Mouse (Mus musculus): ENCODE data around the gene Gm45021.
A peak's percentile ranks its signal among the peaks of the same experiment; 100 is the strongest.

The Gm45021 gene

GRCm38 (mm10) chr6:48589194-48589750 is at the start of gene Gm45021:
TSS of gene Gm45021 (plus strand) at chr6:48589610.
- no peak for DNase-seq

GRCm38 (mm10) chr6:48539860-48540259 is 49.5 kb upstream of the Gm45021 start:
- DNase-seq = no peak

DNA sequence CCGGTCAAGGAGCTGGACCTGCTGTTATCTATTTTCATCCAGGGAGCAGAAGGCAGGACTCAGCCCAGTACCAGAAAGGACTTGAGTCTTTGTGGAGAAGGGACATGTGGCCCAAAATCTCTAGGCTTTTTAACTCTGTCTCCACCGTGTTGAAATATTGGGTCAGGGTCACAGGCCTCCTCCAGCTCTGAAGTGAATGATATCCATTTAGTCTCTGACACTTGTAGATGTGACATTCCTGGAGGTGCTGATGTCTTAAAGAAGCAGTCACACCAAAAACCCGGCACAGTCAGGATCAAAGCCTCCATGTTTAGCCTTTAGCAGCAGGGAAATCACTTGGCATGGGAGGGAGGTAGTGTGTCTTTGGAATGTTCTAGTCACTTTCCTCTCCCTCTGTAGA is 48.7 kb upstream of the Gm45021 start:
- DNase-seq = no peak

GRCm38 (mm10) chr6:48541560-48542450 is 47.6 kb upstream of the Gm45021 start:
- DNase-seq = no peak

DNA sequence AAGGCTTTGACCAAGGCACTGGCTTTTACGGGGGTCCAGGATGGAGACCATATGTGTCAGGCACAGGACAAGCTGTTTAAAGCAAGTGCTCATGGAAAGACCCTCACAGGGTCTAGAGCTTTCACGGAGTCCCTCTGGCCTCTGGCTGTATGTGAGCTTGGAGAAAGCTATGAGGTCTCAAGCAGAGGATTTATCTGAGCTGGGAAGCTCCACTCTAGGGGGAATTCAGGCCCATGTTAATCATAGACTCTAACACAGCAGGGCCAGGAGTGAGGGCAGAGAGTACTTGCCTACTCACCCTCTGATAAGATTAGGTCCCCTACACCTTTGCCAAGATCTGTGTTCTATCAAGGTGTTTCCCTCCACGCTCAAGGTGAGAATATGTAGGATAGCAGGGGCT is 46.8 kb upstream of the Gm45021 start:
- DNase-seq = no peak

GRCm38 (mm10) chr6:48545251-48545650 is 44.2 kb upstream of the Gm45021 start:
- no peak for DNase-seq

GRCm38 (mm10) chr6:48546271-48546670 is 43.1 kb upstream of the Gm45021 start:
- no peak for DNase-seq

DNA sequence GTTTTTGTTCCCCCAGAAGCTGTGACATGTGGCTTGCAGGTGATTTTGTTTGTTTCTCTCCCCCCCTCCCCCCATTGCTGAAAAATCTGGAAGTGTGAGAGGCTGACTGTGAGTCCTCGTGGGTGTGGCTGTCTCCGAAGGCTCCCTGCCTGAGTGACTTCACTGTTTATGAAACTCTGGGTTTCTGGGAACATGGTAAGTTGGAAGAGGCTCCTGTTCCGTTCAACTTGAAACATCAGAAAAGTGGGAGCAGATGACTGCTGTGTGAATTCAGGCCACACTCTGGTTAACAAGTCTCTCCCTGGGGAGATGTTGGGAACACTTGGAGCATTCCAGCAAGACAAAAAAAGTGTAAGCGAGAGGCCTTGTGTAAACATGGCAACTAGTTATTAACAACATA is 42.6 kb upstream of the Gm45021 start:
- no peak for DNase-seq

DNA sequence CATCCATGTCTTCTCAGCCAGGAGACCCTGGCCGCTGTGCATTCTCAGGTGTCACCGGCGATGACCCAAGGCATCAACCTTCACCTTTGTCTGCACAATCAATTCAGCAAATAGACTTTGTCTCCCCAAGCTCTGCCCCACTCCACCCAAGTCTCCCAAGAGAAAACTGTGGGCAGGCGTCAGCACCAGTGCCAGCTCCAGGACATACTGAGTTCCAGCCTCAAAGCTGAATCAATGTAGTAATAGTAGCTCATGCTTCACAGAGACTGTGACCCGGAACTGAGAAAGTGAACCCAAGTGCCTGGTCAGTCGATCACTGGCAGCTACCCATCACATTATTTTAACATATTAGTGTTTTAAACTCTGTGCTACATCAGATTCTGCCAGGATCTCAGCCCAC is 41.1 kb upstream of the Gm45021 start:
- no peak for DNase-seq

DNA sequence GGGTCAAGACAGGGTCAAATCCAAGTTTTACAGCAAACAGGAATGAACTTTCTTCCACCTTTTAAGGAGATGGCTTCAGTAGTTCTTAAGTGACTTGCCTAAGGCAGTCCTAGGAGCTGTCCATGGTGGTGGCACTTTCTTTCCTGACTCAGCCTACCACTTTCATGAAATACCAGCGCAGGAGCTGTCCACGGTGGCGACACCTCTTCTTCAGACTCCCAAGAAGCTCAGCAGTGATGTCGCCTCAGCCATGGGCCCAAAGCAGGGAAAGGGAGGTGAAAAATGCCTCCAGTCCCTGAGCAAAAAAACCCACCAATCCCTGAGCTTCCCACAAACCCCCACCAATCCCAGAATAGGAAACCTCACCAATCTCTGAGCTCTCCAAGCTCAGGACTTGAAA is 36.5 kb upstream of the Gm45021 start:
- DNase-seq = peak; percentile 56 to 58

- no peak for DNase-seq
These were observed 35.6 kb upstream of the Gm45021 start for GRCm38 (mm10) chr6:48553819-48554218.

- peak; percentile 87 to 90 for DNase-seq
These were observed 34.9 kb upstream of the Gm45021 start, which contains the start of gene Lrrc61 for GRCm38 (mm10) chr6:48554280-48555103. TSS of gene Lrrc61 (plus strand) at chr6:48554796.

- DNase-seq = peak in 1 of 2 experiments; percentile 26
These were observed 34.1 kb upstream of the Gm45021 start for GRCm38 (mm10) chr6:48555104-48555890.

DNA sequence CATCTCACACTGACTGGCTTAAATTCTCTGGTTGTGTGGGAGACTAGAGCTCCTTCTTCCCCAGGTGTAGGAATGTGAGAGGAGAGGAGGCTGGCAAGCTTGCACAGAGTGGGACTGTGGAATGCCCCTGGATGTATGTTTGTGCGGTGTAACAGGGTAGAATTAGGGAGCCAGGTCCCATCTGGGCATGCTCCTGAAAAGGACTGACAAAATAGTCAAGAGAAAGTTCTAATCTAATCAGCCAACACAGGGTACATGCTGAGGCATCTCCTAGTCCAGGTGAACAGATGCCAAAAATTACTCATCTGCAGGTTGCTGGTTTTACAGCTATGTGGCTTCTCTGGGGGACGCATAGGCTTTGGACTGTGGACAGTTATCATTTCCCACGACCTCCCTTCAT is 33.5 kb upstream of the Gm45021 start:
- DNase-seq = no peak

DNA sequence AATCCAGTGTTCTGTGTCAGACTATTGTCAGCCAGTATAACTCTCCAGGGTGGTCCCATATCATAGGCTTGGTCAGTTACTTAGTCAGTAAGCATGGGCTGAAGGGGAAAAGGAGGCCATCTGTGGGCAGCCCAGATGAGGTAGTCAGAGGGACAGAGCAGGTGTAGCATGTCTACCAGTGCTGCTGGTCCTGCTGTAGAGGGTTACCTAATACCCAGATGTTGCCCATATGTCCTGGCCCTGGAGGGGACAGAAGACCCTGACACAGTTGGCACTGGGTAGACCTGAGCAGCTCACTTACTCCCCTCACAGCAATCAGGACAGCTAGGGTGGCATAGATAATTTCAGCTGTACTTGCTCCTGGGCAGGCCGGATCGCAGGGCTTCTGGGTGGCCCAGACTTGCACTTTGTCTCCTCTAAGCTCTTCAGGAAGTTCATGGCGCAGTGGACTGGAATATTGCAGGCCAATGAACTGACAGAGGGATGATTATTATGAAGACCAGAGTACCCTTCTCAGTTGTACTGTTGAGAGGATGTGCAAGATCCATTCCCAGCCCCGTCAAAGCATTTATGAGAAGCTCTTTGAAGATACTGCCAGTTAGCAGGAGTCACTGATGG is 23.6 kb upstream of the Gm45021 start:
- DNase-seq = no peak

DNA sequence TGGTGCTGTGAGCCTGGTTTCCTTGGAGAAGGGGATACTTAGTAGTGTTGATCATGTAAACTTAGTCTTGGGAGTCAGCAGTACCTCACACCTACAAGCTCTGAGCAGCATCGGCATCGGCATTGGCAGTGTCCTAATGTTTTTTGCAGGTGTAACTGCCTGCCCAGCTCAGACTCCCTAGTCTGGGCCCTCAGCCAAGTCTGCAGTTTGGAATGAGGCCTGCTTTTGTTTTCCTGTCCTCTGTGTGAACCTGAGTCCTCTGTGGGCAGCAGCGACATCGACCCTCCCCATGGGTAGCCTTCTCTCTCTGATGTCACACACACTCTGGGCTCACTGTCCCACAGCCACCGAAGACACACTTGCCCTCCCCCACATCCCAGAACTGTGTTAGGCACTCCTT is 23.1 kb upstream of the Gm45021 start:
- no peak for DNase-seq

GRCm38 (mm10) chr6:48568036-48568984 is 21.1 kb upstream of the Gm45021 start:
- no peak for DNase-seq

DNA sequence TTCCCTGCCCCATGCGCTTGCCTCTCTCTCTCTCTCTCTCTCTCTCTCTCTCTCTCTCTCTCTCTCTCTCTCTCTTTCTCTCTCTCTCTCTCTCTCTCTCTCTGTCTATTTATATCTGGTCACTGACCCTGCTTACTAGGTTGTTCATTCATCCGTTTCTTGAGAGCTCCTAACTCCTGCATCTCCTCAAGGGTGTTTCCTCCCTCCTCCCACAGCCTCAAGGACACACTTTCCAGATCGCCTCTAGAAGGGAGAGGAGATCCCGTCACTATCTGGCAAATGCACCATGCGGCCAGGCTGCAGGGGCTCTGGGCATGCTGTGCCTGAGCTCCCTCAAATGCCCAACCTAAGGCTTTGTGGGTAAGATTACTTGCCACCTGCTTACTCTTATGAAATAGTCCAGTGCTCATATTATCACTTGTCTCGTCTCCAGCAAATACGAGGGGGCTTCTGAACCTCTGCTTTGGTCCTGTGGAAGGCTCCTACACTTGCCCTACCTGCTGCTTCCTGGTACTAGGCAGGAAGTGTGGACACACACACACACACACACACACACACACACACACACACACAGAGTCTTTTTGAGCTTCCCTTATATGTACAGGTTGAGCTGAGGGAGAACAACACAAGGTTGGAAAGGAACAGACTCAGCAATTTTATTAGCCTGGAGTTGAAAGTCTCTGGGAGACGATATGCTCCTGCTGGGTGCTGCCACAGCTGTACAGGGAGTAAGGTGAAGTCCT is 20.2 kb upstream of the Gm45021 start:
- no peak for DNase-seq

GRCm38 (mm10) chr6:48572014-48572413 is 17.4 kb upstream of the Gm45021 start:
- no peak for DNase-seq

GRCm38 (mm10) chr6:48572572-48573061 is 16.8 kb upstream of the Gm45021 start, which contains the start of gene Rarres2:
TSS of gene Rarres2 (minus strand) at chr6:48572789.
- no peak for DNase-seq

All from thymus, postnatal 36 days (tissue).